In the genomic region with DNA sequence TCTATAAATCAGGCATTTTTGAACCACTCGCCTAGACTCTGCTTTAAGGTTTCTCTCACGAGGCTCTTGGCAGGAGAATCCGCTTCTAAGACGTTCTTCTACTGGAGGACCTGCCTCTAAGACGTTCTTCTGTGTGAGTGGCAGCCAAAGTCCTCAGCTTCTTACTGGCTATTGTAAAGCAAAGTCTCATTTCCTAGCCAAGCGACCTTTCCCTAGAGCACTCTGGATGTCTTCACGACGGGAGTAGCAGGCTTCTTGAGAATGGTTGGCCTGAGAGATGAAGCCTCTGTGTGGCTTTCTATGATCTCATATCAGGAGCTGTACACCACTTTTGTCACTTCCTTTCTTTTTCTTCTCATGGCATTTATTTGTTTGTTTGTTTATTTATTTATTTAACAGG, we compare ENCODE assay signal across 27 mouse cellular contexts. TPM values are rescaled to one million over a fixed set of nuclear protein-coding genes. Genes with fewer than 3 reads are reported as not detected.
"Had no signal": no experiment of that assay in that cellular context is flagged by ENCODE, and none has a peak within 500 bp of the region (broad histone marks: within the 10 kb centered on the region; RNA-seq: fewer than 3 reads in every experiment).

No protein-coding gene starts in this region.

- H3K4me2 ChIP-seq: heart, embryonic 12.5 days; hindbrain, embryonic 12.5 days; hindbrain, embryonic 14.5 days; intestine, embryonic 15.5 days; kidney, embryonic 15.5 days; limb, embryonic 13.5 days; limb, embryonic 15.5 days; liver, embryonic 13.5 days; liver, embryonic 15.5 days had no signal

- H3K4me1 ChIP-seq: heart, embryonic 12.5 days; hindbrain, embryonic 10.5 days; hindbrain, embryonic 12.5 days; intestine, embryonic 15.5 days; kidney, embryonic 15.5 days; limb, embryonic 13.5 days; limb, embryonic 15.5 days had no signal

- H3K9ac ChIP-seq: heart, embryonic 12.5 days; hindbrain, embryonic 12.5 days; hindbrain, embryonic 14.5 days; intestine, embryonic 15.5 days; kidney, embryonic 15.5 days; limb, embryonic 13.5 days; limb, embryonic 15.5 days; liver, embryonic 13.5 days; liver, embryonic 15.5 days had no signal

- H3K27ac ChIP-seq: gastrocnemius, adult 2 months; heart, adult 2 months; hindbrain, embryonic 10.5 days; hindbrain, embryonic 12.5 days; hindbrain, embryonic 14.5 days; intestine, embryonic 15.5 days; kidney, embryonic 15.5 days; kidney, postnatal 0 days; layer of hippocampus, adult 2 months; limb, embryonic 13.5 days; limb, embryonic 15.5 days; liver, embryonic 13.5 days; liver, embryonic 15.5 days had no signal

- H3K9me3 ChIP-seq: heart, embryonic 12.5 days; hindbrain, embryonic 10.5 days; hindbrain, embryonic 12.5 days; intestine, embryonic 15.5 days; kidney, embryonic 15.5 days; limb, embryonic 13.5 days; limb, embryonic 15.5 days; liver, embryonic 13.5 days; liver, embryonic 15.5 days had no signal

- ATAC-seq: hindbrain, embryonic 16.5 days; inflammation-experienced regulatory T-cells, adult 6 months; intestine, embryonic 15.5 days; intestine, postnatal 0 days had no signal

- H3K27me3 ChIP-seq: heart, embryonic 12.5 days; hindbrain, embryonic 12.5 days; intestine, embryonic 15.5 days; kidney, embryonic 15.5 days; limb, embryonic 13.5 days; limb, embryonic 15.5 days; liver, embryonic 13.5 days; liver, embryonic 15.5 days had no signal

- DNase-seq: gastrocnemius, adult 2 months; gastrocnemius, postnatal 10 days; gastrocnemius, postnatal 25 days; heart, adult 2 months; heart, postnatal 10 days; heart, postnatal 4 days; kidney, adult 18-20 months; kidney, adult 8-10 months; kidney, postnatal 14 days; kidney, postnatal 4 days; left cerebral cortex, postnatal 4 days; liver, embryonic 13.5 days had no signal

- H3K36me3 ChIP-seq: heart, embryonic 12.5 days; hindbrain, embryonic 10.5 days; hindbrain, embryonic 12.5 days; intestine, embryonic 15.5 days; kidney, embryonic 15.5 days; limb, embryonic 13.5 days; limb, embryonic 15.5 days; liver, embryonic 13.5 days; liver, embryonic 15.5 days had no signal

- H3K4me3 ChIP-seq: gastrocnemius, adult 2 months; heart, adult 2 months; heart, embryonic 12.5 days; hindbrain, embryonic 10.5 days; hindbrain, embryonic 12.5 days; intestine, embryonic 15.5 days; kidney, embryonic 15.5 days; layer of hippocampus, adult 2 months; limb, embryonic 13.5 days; limb, embryonic 15.5 days; liver, embryonic 13.5 days; liver, embryonic 15.5 days had no signal

RNA-seq across cellular contexts. Expression of gene Abcc2, which starts 13.5 kb away (rescaled TPM):
- total RNA-seq: gastrocnemius, adult 2 months; gastrocnemius, postnatal 25 days; heart, adult 2 months; heart, postnatal 10 days; heart, postnatal 25 days; heart, postnatal 4 days; layer of hippocampus, adult 2 months had no signal
- polyA plus RNA-seq: hindbrain, embryonic 10.5 days; hindbrain, embryonic 12.5 days; inflammation-experienced regulatory T-cells, adult 6 months had no signal
